Mouse (Mus musculus): Measurements from ENCODE around the gene Agbl4. TPM values are rescaled to one million over a fixed set of nuclear protein-coding genes. Genes with fewer than 3 reads are reported as not detected.

The Agbl4 gene
- polyA plus RNA-seq, 1 experiment, result not detected

DNA sequence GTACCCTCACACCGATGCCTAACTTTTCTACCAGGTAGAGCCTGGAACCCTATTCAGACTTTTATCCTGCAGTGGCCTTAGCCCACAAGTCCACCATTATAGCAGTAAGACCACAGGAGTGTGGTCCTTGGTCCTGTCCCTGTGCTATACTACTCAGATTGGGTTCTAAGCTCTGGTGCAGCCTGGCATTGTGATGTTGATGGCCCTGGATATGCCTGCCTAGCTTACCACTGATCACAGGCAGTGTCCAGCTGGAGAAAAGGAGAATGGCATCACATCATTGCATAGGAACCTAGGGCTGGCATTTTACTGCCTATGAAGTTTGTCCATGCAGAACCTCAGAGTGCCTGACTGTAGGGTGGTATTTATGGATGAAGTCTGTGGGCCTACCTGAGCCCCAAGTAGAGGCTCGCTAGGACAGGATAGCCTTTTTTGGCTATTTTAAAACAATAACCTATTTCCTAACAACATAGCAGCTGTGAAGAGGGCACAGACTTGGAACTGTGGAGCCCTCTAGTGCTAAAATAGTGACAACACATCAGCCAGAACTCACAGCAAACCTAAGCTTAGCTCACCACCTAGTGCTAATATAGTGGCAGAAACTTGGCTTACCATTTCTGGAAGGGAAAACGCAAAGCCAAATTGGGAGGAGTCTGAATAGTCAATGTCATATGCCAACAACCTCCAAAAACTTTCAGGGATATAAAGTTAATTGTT lies 911.3 kb downstream of the Agbl4 start:
- TF ChIP-seq E2F4 (IDR thresholded peaks at IDR 0.05; ENCODE audit: insufficient read depth), result no peak
- TF ChIP-seq TCF3 (IDR thresholded peaks at IDR 0.05; ENCODE audit: insufficient read length, low read depth), result no peak
- no peak for TF ChIP-seq CEBPB (IDR thresholded peaks at IDR 0.05; ENCODE audit: insufficient read depth, poor library complexity, severe bottlenecking)
- no peak for TF ChIP-seq REST (IDR thresholded peaks at IDR 0.05; ENCODE audit: insufficient read depth, insufficient read length)
- TF ChIP-seq USF1 (IDR thresholded peaks at IDR 0.05; ENCODE audit: low read depth), result no peak
- no peak for TF ChIP-seq SRF (IDR thresholded peaks at IDR 0.05; ENCODE audit: control insufficient read depth, insufficient read length, low read depth)
- TF ChIP-seq TCF12 (IDR thresholded peaks at IDR 0.05; ENCODE audit: insufficient read depth, poor library complexity, severe bottlenecking), result no peak
- TF ChIP-seq POLR2AphosphoS2 (IDR thresholded peaks at IDR 0.05; ENCODE audit: insufficient read length, low read depth), result no peak
- no peak for TF ChIP-seq MAX (IDR thresholded peaks at IDR 0.05; ENCODE audit: low read depth)
- no peak for TF ChIP-seq POLR2A (IDR thresholded peaks at IDR 0.05; ENCODE audit: insufficient read length, low read depth)
- TF ChIP-seq MYOD1 (IDR thresholded peaks at IDR 0.05; ENCODE audit: control insufficient read depth in 1 of 3, insufficient read length in 2 of 3, low read depth in 2 of 3), result no peak
- TF ChIP-seq MYOG (IDR thresholded peaks at IDR 0.05; ENCODE audit: control insufficient read depth in 1 of 3, insufficient read depth in 1 of 3, insufficient read length in 2 of 3, low read depth in 2 of 3), result no peak
- no peak overlapping the region for H3K4me3 ChIP-seq
- no peak overlapping the region for H3ac ChIP-seq (ENCODE audit: control insufficient read depth, insufficient read length)
- H3K36me3 ChIP-seq (ENCODE audit: control insufficient read depth, insufficient read depth), result no peaks in the 10 kb centered on the region
- H3K79me2 ChIP-seq (ENCODE audit: control insufficient read depth, insufficient read depth), result no peaks in the 10 kb centered on the region
- H3K4me2 ChIP-seq (ENCODE audit: low read depth), result no peak overlapping the region
- H3K27me3 ChIP-seq (ENCODE audit: control insufficient read depth, insufficient read depth, insufficient read length), result no peaks in the 10 kb centered on the region

GRCm38 (mm10) chr4:111327094-111327493 lies 929.6 kb downstream of the Agbl4 start:
- Histone ChIP-seq H3K27me3 (ENCODE audit: control insufficient read depth, insufficient read depth, insufficient read length) (no peaks in the 10 kb centered on the region), H3K79me2 (ENCODE audit: control insufficient read depth, insufficient read depth) (no peaks in the 10 kb centered on the region), H3K4me3 (no peak overlapping the region), H3ac (ENCODE audit: control insufficient read depth, insufficient read length) (no peak overlapping the region), H3K36me3 (ENCODE audit: control insufficient read depth, insufficient read depth) (no peaks in the 10 kb centered on the region), H3K4me2 (ENCODE audit: low read depth) (no peak overlapping the region)
- no peak for TF ChIP-seq MYOG (IDR thresholded peaks at IDR 0.05; ENCODE audit: control insufficient read depth in 1 of 3, insufficient read depth in 1 of 3, insufficient read length in 2 of 3, low read depth in 2 of 3)
- TF ChIP-seq TCF3 (IDR thresholded peaks at IDR 0.05; ENCODE audit: insufficient read length, low read depth), result no peak

DNA sequence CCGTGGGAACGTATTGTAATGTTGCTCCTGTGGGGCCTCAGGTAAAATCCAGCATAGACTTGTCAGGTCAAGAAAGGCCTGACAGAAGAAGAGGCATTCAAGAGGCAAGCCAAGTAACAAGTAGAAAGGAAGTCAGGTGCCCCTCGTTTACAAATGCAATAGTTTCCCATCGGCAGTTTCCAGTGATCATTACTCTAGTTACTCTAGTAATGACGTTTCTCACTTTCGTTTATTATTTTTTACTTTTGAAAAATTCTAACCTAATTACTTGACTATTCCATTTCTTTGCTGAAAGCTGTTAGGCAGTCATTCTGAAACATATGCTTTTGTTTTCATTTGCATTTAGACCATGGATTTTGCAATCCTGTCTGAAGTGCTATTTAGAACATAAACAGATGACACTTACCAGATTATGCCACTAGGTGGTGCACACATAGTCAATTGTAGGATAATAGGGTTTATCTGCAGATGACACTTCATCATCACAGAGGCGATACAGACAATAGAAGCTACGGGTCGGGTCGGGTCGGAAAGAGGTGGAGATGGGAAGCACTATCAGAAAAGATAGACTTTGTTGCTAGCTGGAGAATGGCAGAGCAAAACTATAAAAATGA lies 930.4 kb downstream of the Agbl4 start:
- TF ChIP-seq CEBPB (IDR thresholded peaks at IDR 0.05; ENCODE audit: insufficient read depth, poor library complexity, severe bottlenecking) (no peak), TCF12 (IDR thresholded peaks at IDR 0.05; ENCODE audit: insufficient read depth, poor library complexity, severe bottlenecking) (no peak), TCF3 (IDR thresholded peaks at IDR 0.05; ENCODE audit: insufficient read length, low read depth) (no peak), REST (IDR thresholded peaks at IDR 0.05; ENCODE audit: insufficient read depth, insufficient read length) (no peak), POLR2AphosphoS2 (IDR thresholded peaks at IDR 0.05; ENCODE audit: insufficient read length, low read depth) (no peak), SRF (IDR thresholded peaks at IDR 0.05; ENCODE audit: control insufficient read depth, insufficient read length, low read depth) (no peak)
- H3K27me3 ChIP-seq (ENCODE audit: control insufficient read depth, insufficient read depth, insufficient read length), result no peaks in the 10 kb centered on the region
- H3K4me2 ChIP-seq (ENCODE audit: low read depth), result no peak overlapping the region
- no peak overlapping the region for H3K4me3 ChIP-seq
- no peaks in the 10 kb centered on the region for H3K79me2 ChIP-seq (ENCODE audit: control insufficient read depth, insufficient read depth)
- no peak overlapping the region for H3ac ChIP-seq (ENCODE audit: control insufficient read depth, insufficient read length)
- H3K36me3 ChIP-seq (ENCODE audit: control insufficient read depth, insufficient read depth), result no peaks in the 10 kb centered on the region

- Histone ChIP-seq H3ac (ENCODE audit: control insufficient read depth, insufficient read length) (no peak overlapping the region), H3K4me2 (ENCODE audit: low read depth) (no peak overlapping the region), H3K4me3 (no peak overlapping the region), H3K36me3 (ENCODE audit: control insufficient read depth, insufficient read depth) (no peaks in the 10 kb centered on the region), H3K79me2 (ENCODE audit: control insufficient read depth, insufficient read depth) (no peaks in the 10 kb centered on the region), H3K27me3 (ENCODE audit: control insufficient read depth, insufficient read depth, insufficient read length) (no peaks in the 10 kb centered on the region)
- TF ChIP-seq MYOD1 (IDR thresholded peaks at IDR 0.05; ENCODE audit: control insufficient read depth in 1 of 3, insufficient read length in 2 of 3, low read depth in 2 of 3) (no peak), POLR2AphosphoS2 (IDR thresholded peaks at IDR 0.05; ENCODE audit: insufficient read length, low read depth) (no peak), REST (IDR thresholded peaks at IDR 0.05; ENCODE audit: insufficient read depth, insufficient read length) (no peak)
Observed at GRCm38 (mm10) chr4:111329501-111329900, 932.0 kb downstream of the Agbl4 start.

DNA sequence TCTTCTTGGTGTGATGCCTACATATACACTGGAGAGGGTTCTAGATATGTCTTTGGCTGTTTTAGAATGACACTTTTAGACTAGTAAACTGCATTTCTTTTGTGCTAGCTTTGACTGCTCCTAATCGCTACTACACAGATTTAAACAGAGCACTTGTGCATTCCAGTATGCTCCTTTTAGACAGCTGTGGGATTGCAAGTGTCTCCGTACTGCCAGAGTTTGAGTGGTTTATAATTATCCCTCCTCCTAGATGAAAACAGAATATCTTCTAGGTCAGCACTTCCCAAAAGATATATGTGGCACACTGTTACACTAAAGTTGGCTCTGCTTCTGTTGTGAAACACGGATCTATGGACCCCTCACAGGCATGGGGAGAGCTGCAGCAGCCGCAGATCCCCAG lies 935.4 kb downstream of the Agbl4 start:
- Histone ChIP-seq H3K4me3 (no peak overlapping the region), H3K79me2 (ENCODE audit: control insufficient read depth, insufficient read depth) (no peaks in the 10 kb centered on the region), H3ac (ENCODE audit: control insufficient read depth, insufficient read length) (no peak overlapping the region), H3K27me3 (ENCODE audit: control insufficient read depth, insufficient read depth, insufficient read length) (no peaks in the 10 kb centered on the region), H3K36me3 (ENCODE audit: control insufficient read depth, insufficient read depth) (no peaks in the 10 kb centered on the region), H3K4me2 (ENCODE audit: low read depth) (no peak overlapping the region)
- TF ChIP-seq REST (IDR thresholded peaks at IDR 0.05; ENCODE audit: insufficient read depth, insufficient read length) (no peak), USF1 (IDR thresholded peaks at IDR 0.05; ENCODE audit: low read depth) (no peak), E2F4 (IDR thresholded peaks at IDR 0.05; ENCODE audit: insufficient read depth) (no peak)
